Mouse (Mus musculus): ENCODE data around the gene Nrxn2.

GRCm38 (mm10) chr19:6509881-6510280 is 91.3 kb downstream of the Nrxn2 start:
- TF ChIP-seq CTCF (conservative IDR thresholded peaks at IDR 0.05; ENCODE audit: low read length) = no peak
- TF ChIP-seq POU5F1 (IDR thresholded peaks at IDR 0.05; ENCODE audit: borderline replicate concordance, low read length) = no peak

Data from E14TG2a.4 (cell line).